Mouse (Mus musculus): ENCODE data around the gene Lrrc59. TPM values are rescaled to one million over a fixed set of nuclear protein-coding genes. Genes with fewer than 3 reads are reported as not detected.

Lrrc59 gene
- 148 and 163 TPM in 2 replicates for polyA plus RNA-seq (2015; fragmentation: Nextera tagmentation; extraction: Ambion mirVana)

- H3K27ac ChIP-seq (replicated peaks) = peak within 1 kb of the TSS; percentile 79
- 6% methylated on average over 39 of the region's 41 CpGs for WGBS
- H3K4me3 ChIP-seq (replicated peaks) = peak within 1 kb of the TSS; percentile 94
- ATAC-seq (ENCODE audit: low FRiP score) = peak; percentile 96
- H3K9ac ChIP-seq (replicated peaks) = peak within 1 kb of the TSS; percentile 90
- peaks cover 24% of the 10 kb centered on the region for H3K36me3 ChIP-seq
- peak within 1 kb of the TSS; percentile 85 for H3K4me2 ChIP-seq
- H3K27me3 ChIP-seq (replicated peaks) = no peaks in the 10 kb centered on the region
- no peaks in the 10 kb centered on the region for H3K9me3 ChIP-seq (replicated peaks)
- H3K4me1 ChIP-seq = peaks cover 14% of the 10 kb centered on the region
Observed at GRCm38 (mm10) chr11:94629199-94629883, at the start of gene Lrrc59. Gene Lrrc59, plus strand, starts transcription at chr11:94629767.

- Histone ChIP-seq H3K36me3 (no peaks in the 10 kb centered on the region), H3K27ac (replicated peaks) (no peak overlapping the region), H3K27me3 (replicated peaks) (no peaks in the 10 kb centered on the region), H3K9me3 (replicated peaks) (no peaks in the 10 kb centered on the region), H3K4me1 (no peaks in the 10 kb centered on the region), H3K4me3 (replicated peaks) (no peak overlapping the region), H3K4me2 (no peak overlapping the region), H3K9ac (replicated peaks) (no peak overlapping the region)
- no peak for ATAC-seq (ENCODE audit: low FRiP score)
- WGBS = 96% methylated on average over 5 of the region's 5 CpGs
Observed at GRCm38 (mm10) chr11:94580111-94580740, 49.3 kb upstream of the Lrrc59 start.

- Histone ChIP-seq H3K9me3 (replicated peaks) (no peaks in the 10 kb centered on the region), H3K36me3 (no peaks in the 10 kb centered on the region), H3K4me2 (no peak overlapping the region), H3K27me3 (replicated peaks) (no peaks in the 10 kb centered on the region), H3K4me3 (replicated peaks) (no peak overlapping the region), H3K9ac (replicated peaks) (no peak overlapping the region), H3K27ac (replicated peaks) (no peak overlapping the region), H3K4me1 (no peaks in the 10 kb centered on the region)
- no peak for ATAC-seq (ENCODE audit: low FRiP score)
- WGBS = 95% methylated on average over 9 of the region's 9 CpGs
Observed at GRCm38 (mm10) chr11:94585091-94585490, 44.5 kb upstream of the Lrrc59 start.

GRCm38 (mm10) chr11:94587511-94587910 is 42.1 kb upstream of the Lrrc59 start:
- Histone ChIP-seq H3K27me3 (replicated peaks) (no peaks in the 10 kb centered on the region), H3K4me3 (replicated peaks) (no peak overlapping the region), H3K27ac (replicated peaks) (no peak overlapping the region), H3K9ac (replicated peaks) (no peak overlapping the region), H3K36me3 (no peaks in the 10 kb centered on the region), H3K9me3 (replicated peaks) (no peaks in the 10 kb centered on the region), H3K4me1 (peaks cover 7% of the 10 kb centered on the region), H3K4me2 (no peak overlapping the region)
- ATAC-seq (ENCODE audit: low FRiP score) = no peak
- 81% methylated on average over 6 of the region's 6 CpGs for WGBS

- 75% methylated on average over 7 of the region's 7 CpGs for WGBS
- no peaks in the 10 kb centered on the region for H3K9me3 ChIP-seq (replicated peaks)
- peaks cover 8% of the 10 kb centered on the region; the same call in 1 of the 2 replicates for H3K27me3 ChIP-seq (replicated peaks)
- ATAC-seq (ENCODE audit: low FRiP score) = no peak
- H3K4me2 ChIP-seq = no peak overlapping the region
- H3K9ac ChIP-seq (replicated peaks) = no peak overlapping the region
- H3K4me3 ChIP-seq (replicated peaks) = no peak overlapping the region
- no peak overlapping the region for H3K27ac ChIP-seq (replicated peaks)
- H3K4me1 ChIP-seq = peaks cover 5% of the 10 kb centered on the region
- H3K36me3 ChIP-seq = no peaks in the 10 kb centered on the region
Observed at GRCm38 (mm10) chr11:94596311-94596852, 33.2 kb upstream of the Lrrc59 start.

GRCm38 (mm10) chr11:94597319-94597718 is 32.2 kb upstream of the Lrrc59 start:
- no peak for ATAC-seq (ENCODE audit: low FRiP score)
- Histone ChIP-seq H3K4me1 (peaks cover 11% of the 10 kb centered on the region), H3K9ac (replicated peaks) (no peak overlapping the region), H3K4me2 (no peak overlapping the region), H3K27ac (replicated peaks) (no peak overlapping the region), H3K27me3 (replicated peaks) (peaks cover 11% of the 10 kb centered on the region), H3K36me3 (no peaks in the 10 kb centered on the region), H3K4me3 (replicated peaks) (no peak overlapping the region), H3K9me3 (replicated peaks) (no peaks in the 10 kb centered on the region)
- 52% methylated on average over 4 of the region's 4 CpGs for WGBS

- no peak overlapping the region for H3K4me2 ChIP-seq
- H3K4me1 ChIP-seq = peaks cover 12% of the 10 kb centered on the region
- no peak for ATAC-seq (ENCODE audit: low FRiP score)
- 79% methylated on average over 6 of the region's 6 CpGs for WGBS
- H3K9me3 ChIP-seq (replicated peaks) = no peaks in the 10 kb centered on the region
- no peaks in the 10 kb centered on the region for H3K36me3 ChIP-seq
- no peak overlapping the region for H3K9ac ChIP-seq (replicated peaks)
- H3K27me3 ChIP-seq (replicated peaks) = peaks cover 11% of the 10 kb centered on the region
- no peak overlapping the region for H3K4me3 ChIP-seq (replicated peaks)
- H3K27ac ChIP-seq (replicated peaks) = no peak overlapping the region
Observed at GRCm38 (mm10) chr11:94598437-94599120, 31.0 kb upstream of the Lrrc59 start.

GRCm38 (mm10) chr11:94600447-94600846 is 29.1 kb upstream of the Lrrc59 start:
- H3K36me3 ChIP-seq = no peaks in the 10 kb centered on the region
- 94% methylated on average over 7 of the region's 7 CpGs for WGBS
- H3K4me1 ChIP-seq = peaks cover 12% of the 10 kb centered on the region
- H3K4me2 ChIP-seq = peak overlapping the region; percentile 78; the same call in 1 of the 2 replicates
- H3K4me3 ChIP-seq (replicated peaks) = no peak overlapping the region
- H3K9me3 ChIP-seq (replicated peaks) = no peaks in the 10 kb centered on the region
- no peak overlapping the region for H3K9ac ChIP-seq (replicated peaks)
- H3K27ac ChIP-seq (replicated peaks) = no peak overlapping the region
- peaks cover 11% of the 10 kb centered on the region for H3K27me3 ChIP-seq (replicated peaks)
- no peak for ATAC-seq (ENCODE audit: low FRiP score)

- H3K27ac ChIP-seq (replicated peaks) = peak within 1 kb of the TSS; percentile 29; the same call in 1 of the 2 replicates
- peak within 1 kb of the TSS; percentile 41 for H3K4me3 ChIP-seq (replicated peaks)
- H3K4me2 ChIP-seq = peak within 1 kb of the TSS; percentile 78
- H3K27me3 ChIP-seq (replicated peaks) = peaks cover 11% of the 10 kb centered on the region
- under 1% methylated on average over 46 of the region's 52 CpGs for WGBS
- H3K9me3 ChIP-seq (replicated peaks) = no peaks in the 10 kb centered on the region
- peak within 1 kb of the TSS; percentile 41; the same call in 1 of the 2 replicates for H3K9ac ChIP-seq (replicated peaks)
- peak; percentile 66; the same call in 1 of the 2 replicates for ATAC-seq (ENCODE audit: low FRiP score)
- no peaks in the 10 kb centered on the region for H3K36me3 ChIP-seq
- H3K4me1 ChIP-seq = peaks cover 12% of the 10 kb centered on the region
Observed at GRCm38 (mm10) chr11:94601321-94602281, 28.0 kb upstream of the Lrrc59 start, which contains the start of gene Acsf2. Gene Acsf2, minus strand, starts transcription at chr11:94601871.

GRCm38 (mm10) chr11:94602356-94602955 is 27.1 kb upstream of the Lrrc59 start:
- Histone ChIP-seq H3K4me2 (peak overlapping the region; percentile 78), H3K27ac (replicated peaks) (no peak overlapping the region), H3K4me3 (replicated peaks) (no peak overlapping the region), H3K9ac (replicated peaks) (no peak overlapping the region), H3K36me3 (no peaks in the 10 kb centered on the region), H3K27me3 (replicated peaks) (peaks cover 11% of the 10 kb centered on the region), H3K9me3 (replicated peaks) (no peaks in the 10 kb centered on the region), H3K4me1 (peaks cover 12% of the 10 kb centered on the region)
- no peak for ATAC-seq (ENCODE audit: low FRiP score)
- WGBS = 71% methylated on average over 11 of the region's 11 CpGs

Measured in neural tube, embryonic 15.5 days (tissue).